Mouse (Mus musculus) hindbrain, embryonic 10.5 days (tissue): ENCODE measurements around the gene Olfr448. TPM values are rescaled to one million over a fixed set of nuclear protein-coding genes. Genes with fewer than 3 reads are reported as not detected.

ENCODE experiments used
- DNase-seq: peaks from one replicate; pipeline ENCODE4 v3.0.0-alpha.2; 2017; ENCODE audit warnings: low spot score
- H3K27ac ChIP-seq: fragments of 300-500 bp; sonication (generic); 2 replicates; pipeline ENCODE4 v1.5.1; 2016; ENCODE audit warnings: mild to moderate bottlenecking, moderate library complexity
- H3K27me3 ChIP-seq: fragments of 300-500 bp; sonication (generic); 2 replicates; pipeline ENCODE4 v1.6.1; 2016; ENCODE audit warnings: mild to moderate bottlenecking; ENCODE audit not compliant: poor library complexity, insufficient read depth, severe bottlenecking
- H3K36me3 ChIP-seq: fragments of 300-500 bp; sonication (generic); 2 replicates; pipeline ENCODE4 v1.6.1; 2016; ENCODE audit warnings: mild to moderate bottlenecking, moderate library complexity
- H3K4me1 ChIP-seq: fragments of 300-500 bp; sonication (generic); replicated peaks from 2 replicates; pipeline ENCODE4 v1.6.1; 2016; ENCODE audit warnings: mild to moderate bottlenecking
- H3K4me3 ChIP-seq: fragments of 300-500 bp; sonication (generic); 2 replicates; pipeline ENCODE4 v1.5.1; 2016; ENCODE audit warnings: mild to moderate bottlenecking, moderate library complexity
- H3K9me3 ChIP-seq: fragments of 300-500 bp; sonication (generic); 2 replicates; pipeline ENCODE4 v1.6.1; 2016; ENCODE audit warnings: mild to moderate bottlenecking, moderate library complexity
- WGBS: fragments of 180-500 bp; shearing (Covaris S2); methylation state at CpG from one replicate; pipeline ENCODE4 v1.1.7; 2016; 5-methylcytosine and 5-hydroxymethylcytosine counted together
- polyA plus RNA-seq: library from polyadenylated mRNA; unstranded; fragments of >200 nt; fragmentation: Nextera tagmentation; extraction: Ambion mirVana; gene quantifications from 2 replicates; pipeline ENCODE4 v1.2.1, GENCODE M21; 2016

Gene Olfr448
- not detected in 2 replicates for polyA plus RNA-seq

- no peak for DNase-seq
- 96% methylated on average over 1 of the region's 1 CpGs for WGBS
- Histone ChIP-seq H3K36me3 (no peaks in the 10 kb centered on the region), H3K9me3 (no peaks in the 10 kb centered on the region), H3K27ac (no peak within 1 kb of the TSS), H3K27me3 (no peaks in the 10 kb centered on the region), H3K4me3 (no peak within 1 kb of the TSS), H3K4me1 (no peaks in the 10 kb centered on the region)
These were observed at the start of gene Olfr448 for GRCm38 (mm10) chr6:42890141-42890540. Olfr448 (plus strand) TSS chr6:42890441.

DNA sequence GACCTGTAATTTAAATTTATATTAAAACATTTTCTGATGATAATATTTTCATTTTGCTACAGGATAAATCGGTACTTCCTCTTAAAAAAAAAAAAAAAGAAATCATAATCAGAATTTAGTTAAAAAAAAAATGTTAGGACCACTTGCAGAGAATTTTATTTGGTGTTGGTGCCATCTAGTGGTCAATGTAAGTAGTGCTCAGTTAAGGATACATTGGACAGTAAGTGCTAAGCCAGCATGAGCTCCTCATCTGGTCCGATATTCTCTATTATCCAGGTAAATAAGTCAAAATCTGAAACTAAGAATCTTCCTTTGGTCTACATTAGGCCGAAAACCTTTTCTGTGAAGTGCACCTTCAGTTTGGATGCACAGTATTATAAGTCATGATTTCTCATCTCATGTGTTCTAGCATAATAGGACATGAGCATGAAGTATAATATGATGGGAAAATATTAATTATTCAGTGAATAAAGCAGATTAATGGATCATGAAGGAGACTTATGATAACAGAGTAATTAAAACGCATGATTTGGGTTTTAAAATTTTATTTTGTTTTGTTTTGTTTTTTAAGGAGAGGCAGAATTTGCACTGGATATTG, 29.9 kb upstream of the Olfr448 start:
- Histone ChIP-seq H3K36me3 (no peaks in the 10 kb centered on the region), H3K4me3 (no peak overlapping the region), H3K27ac (no peak overlapping the region), H3K9me3 (no peaks in the 10 kb centered on the region), H3K27me3 (no peaks in the 10 kb centered on the region), H3K4me1 (no peaks in the 10 kb centered on the region; the same call in 1 of the 2 replicates)
- 20% methylated on average over 4 of the region's 4 CpGs for WGBS
- DNase-seq: no peak

DNA sequence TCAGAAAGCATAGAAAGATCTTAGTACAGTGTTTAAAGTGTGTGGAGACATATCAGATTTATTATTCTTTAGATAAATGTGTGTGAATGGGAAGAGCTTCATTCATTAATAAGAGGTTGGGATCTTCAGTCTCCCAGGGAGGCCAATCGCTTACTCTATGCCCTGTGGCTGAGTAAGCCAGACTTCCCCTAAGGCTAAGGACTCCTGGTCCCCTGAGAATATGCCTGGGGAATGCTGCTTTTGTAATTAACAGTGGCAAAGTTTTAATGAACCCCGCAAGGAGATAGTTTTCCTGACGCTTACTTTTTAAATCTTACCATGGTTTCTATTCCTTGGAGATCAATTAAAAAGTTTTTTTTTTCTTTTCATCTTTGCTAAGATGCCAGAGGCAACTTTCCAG, 20.5 kb upstream of the Olfr448 start:
- no peak overlapping the region for H3K27ac ChIP-seq
- 83% methylated on average over 3 of the region's 3 CpGs for WGBS
- no peaks in the 10 kb centered on the region for H3K9me3 ChIP-seq
- no peaks in the 10 kb centered on the region for H3K27me3 ChIP-seq
- no peak overlapping the region for H3K4me3 ChIP-seq
- no peaks in the 10 kb centered on the region for H3K4me1 ChIP-seq
- no peaks in the 10 kb centered on the region for H3K36me3 ChIP-seq
- no peak for DNase-seq

GRCm38 (mm10) chr6:42876323-42876722, 13.9 kb upstream of the Olfr448 start:
- Histone ChIP-seq H3K27ac (no peak overlapping the region), H3K36me3 (no peaks in the 10 kb centered on the region), H3K9me3 (0 out of 2 replicates have a peak, but pooled peaks cover 3% of the 10 kb centered on the region), H3K27me3 (no peaks in the 10 kb centered on the region), H3K4me3 (no peak overlapping the region), H3K4me1 (no peaks in the 10 kb centered on the region)
- no peak for DNase-seq

DNA sequence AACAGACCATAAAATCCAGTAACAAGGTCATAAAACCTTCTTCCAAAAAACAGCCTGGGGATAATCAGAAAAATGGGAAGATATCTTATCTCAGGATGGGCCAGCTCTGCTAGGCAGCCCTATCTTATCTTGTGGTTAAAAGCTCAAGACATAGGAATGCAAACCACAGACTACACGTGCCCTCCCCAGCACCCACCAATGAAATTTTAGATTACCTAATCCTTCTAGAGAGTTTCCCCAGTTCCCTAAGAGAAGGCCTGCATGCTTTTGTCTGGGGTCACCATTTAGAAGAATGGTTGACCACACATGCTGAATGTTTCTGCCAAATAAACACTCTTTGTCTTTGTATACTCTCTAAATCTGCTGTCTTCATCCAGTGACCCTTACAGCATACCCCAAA, 10.1 kb downstream of the Olfr448 start:
- Histone ChIP-seq H3K27me3 (peaks cover 3% of the 10 kb centered on the region), H3K4me1 (peaks cover 10% of the 10 kb centered on the region; the same call in 1 of the 2 replicates), H3K36me3 (no peaks in the 10 kb centered on the region), H3K9me3 (no peaks in the 10 kb centered on the region), H3K4me3 (no peak overlapping the region), H3K27ac (no peak overlapping the region)
- 33% methylated on average over 1 of the region's 1 CpGs for WGBS
- no peak for DNase-seq

- Histone ChIP-seq H3K9me3 (no peaks in the 10 kb centered on the region), H3K36me3 (no peaks in the 10 kb centered on the region), H3K4me3 (no peak within 1 kb of the TSS), H3K27ac (no peak within 1 kb of the TSS), H3K4me1 (no peaks in the 10 kb centered on the region), H3K27me3 (peaks cover 3% of the 10 kb centered on the region; the same call in 1 of the 2 replicates)
- no peak for DNase-seq
These were observed 18.3 kb downstream of the Olfr448 start, which contains the start of gene Olfr447 for GRCm38 (mm10) chr6:42908578-42908977. Olfr447 (plus strand) TSS chr6:42908878.

DNA sequence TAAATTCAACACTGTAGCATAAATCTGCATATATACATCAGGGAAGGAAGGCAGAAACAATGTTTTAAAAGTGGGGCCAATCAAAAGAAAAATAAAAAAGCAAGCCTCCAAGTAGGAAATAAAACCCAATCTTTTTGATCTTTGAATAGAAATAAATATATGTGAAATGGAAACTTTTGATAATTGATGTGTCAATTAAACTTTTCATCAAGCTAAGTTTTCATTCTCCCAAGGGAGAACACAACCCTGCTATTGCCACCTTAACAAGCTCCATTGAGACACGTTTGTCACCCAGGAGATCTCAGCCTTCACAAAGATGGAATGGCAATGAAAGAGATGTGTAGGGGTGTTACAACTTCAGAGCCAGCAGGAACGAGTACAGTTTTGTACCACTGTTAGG, 30.8 kb downstream of the Olfr448 start, which contains the start of gene Olfr446:
TSS of gene Olfr446 (plus strand) at position 301 of the 400 bp plus-strand sequence.
- H3K27me3 ChIP-seq: no peaks in the 10 kb centered on the region
- H3K9me3 ChIP-seq: no peaks in the 10 kb centered on the region
- 80% methylated on average over 2 of the region's 2 CpGs for WGBS
- H3K27ac ChIP-seq: no peak within 1 kb of the TSS
- H3K36me3 ChIP-seq: no peaks in the 10 kb centered on the region
- no peak within 1 kb of the TSS for H3K4me3 ChIP-seq
- no peak for DNase-seq
- H3K4me1 ChIP-seq: no peaks in the 10 kb centered on the region

Other genes with a start within 250 kb of the Olfr448 start
- gene Tcaf2, start 245.2 kb upstream of the Olfr448 start, polyA plus RNA-seq: 4.6 and 4.9 TPM in 2 replicates
- 110 and 130 TPM in 2 replicates for gene Tcaf1, start 180.4 kb upstream of the Olfr448 start, polyA plus RNA-seq
- gene Olfr453, start 151.1 kb upstream of the Olfr448 start, polyA plus RNA-seq: not detected in 2 replicates
- gene Olfr38, start 134.0 kb upstream of the Olfr448 start, polyA plus RNA-seq: not detected in 2 replicates
- gene Olfr452, start 105.3 kb upstream of the Olfr448 start, polyA plus RNA-seq: not detected in 2 replicates
- gene Olfr450, start 78.5 kb upstream of the Olfr448 start, polyA plus RNA-seq: not detected in 2 replicates
- not detected in 2 replicates for gene Olfr449, start 56.1 kb upstream of the Olfr448 start, polyA plus RNA-seq
- gene Olfr447, start 18.4 kb downstream of the Olfr448 start, polyA plus RNA-seq: not detected in 2 replicates
- gene Olfr446, start 30.9 kb downstream of the Olfr448 start, polyA plus RNA-seq: not detected in 2 replicates
- gene Olfr444, start 58.6 kb downstream of the Olfr448 start, polyA plus RNA-seq: not detected in 2 replicates
- gene Olfr441, start 215.9 kb downstream of the Olfr448 start, polyA plus RNA-seq: not detected in 2 replicates